ENCODE assay signal across 18 mouse cellular contexts in genomic region chr10:59229205-59229820, GRCm38 (mm10).
"Had no signal": no experiment of that assay in that cellular context is flagged by ENCODE, and none has a peak within 500 bp of the region (broad histone marks: within the 10 kb centered on the region; RNA-seq: fewer than 3 reads in every experiment).

No protein-coding gene starts in this region.

- H3K36me3 ChIP-seq: liver, embryonic 13.5 days; neural tube, embryonic 12.5 days; neural tube, embryonic 15.5 days had no signal

- ATAC-seq: intestine, postnatal 0 days had no signal

- H3K27ac ChIP-seq: kidney, postnatal 0 days; left cerebral cortex, adult 2 months; liver, embryonic 13.5 days; midbrain, embryonic 10.5 days; neural tube, embryonic 12.5 days; neural tube, embryonic 15.5 days had no signal

- H3K4me1 ChIP-seq: liver, embryonic 13.5 days; megakaryocyte, embryonic 14.5 days; neural tube, embryonic 12.5 days had no signal

- H3K4me2 ChIP-seq: liver, embryonic 13.5 days; neural tube, embryonic 12.5 days; neural tube, embryonic 15.5 days had no signal

- H3K9me3 ChIP-seq: liver, embryonic 13.5 days; midbrain, embryonic 10.5 days; neural tube, embryonic 12.5 days; neural tube, embryonic 15.5 days had no signal

- H3K27me3 ChIP-seq: neural tube, embryonic 12.5 days; neural tube, embryonic 15.5 days had no signal

- H3K4me3 ChIP-seq: left cerebral cortex, adult 2 months; liver, embryonic 13.5 days; megakaryocyte, embryonic 14.5 days; midbrain, embryonic 10.5 days; neural tube, embryonic 12.5 days; neural tube, embryonic 15.5 days had no signal

- H3K9ac ChIP-seq: liver, embryonic 13.5 days; neural tube, embryonic 12.5 days; neural tube, embryonic 15.5 days had no signal

- DNase-seq: kidney, adult 2 months; kidney, postnatal 25 days; layer of hippocampus, postnatal 36 days; liver, embryonic 13.5 days; lung, adult 2 months; midbrain, embryonic 14.5 days; right cerebral cortex, adult 18-20 months; right cerebral cortex, postnatal 14 days; right cerebral cortex, postnatal 4 days; thymus, adult 18-20 months; thymus, postnatal 36 days had no signal
